In genomic region chr12:106094827-106095226, GRCm38 (mm10) we compare ENCODE assay signal across 12 mouse cellular contexts.
"Had no signal": no experiment of that assay in that cellular context is flagged by ENCODE, and none has a peak within 500 bp of the region (broad histone marks: within the 10 kb centered on the region; RNA-seq: fewer than 3 reads in every experiment).

No protein-coding gene starts in this region.

- ATAC-seq: intestine, embryonic 16.5 days; midbrain, embryonic 13.5 days had no signal

- DNase-seq: kidney, adult 2 months; kidney, postnatal 14 days; left cerebral cortex, postnatal 4 days; lung, adult 18-20 months; lung, postnatal 14 days; spleen, adult 18-20 months had no signal

- H3K9ac ChIP-seq: kidney, embryonic 15.5 days; limb, embryonic 15.5 days; midbrain, embryonic 13.5 days; neural tube, embryonic 12.5 days; stomach, embryonic 15.5 days had no signal

- H3K36me3 ChIP-seq: kidney, embryonic 15.5 days; limb, embryonic 15.5 days; midbrain, embryonic 13.5 days; neural tube, embryonic 12.5 days; stomach, embryonic 15.5 days had no signal

- H3K4me2 ChIP-seq: kidney, embryonic 15.5 days; limb, embryonic 15.5 days; midbrain, embryonic 13.5 days; neural tube, embryonic 12.5 days; stomach, embryonic 15.5 days had no signal

- H3K27me3 ChIP-seq: kidney, embryonic 15.5 days; limb, embryonic 15.5 days; midbrain, embryonic 13.5 days; neural tube, embryonic 12.5 days; stomach, embryonic 15.5 days had no signal

- H3K4me3 ChIP-seq: kidney, embryonic 15.5 days; limb, embryonic 15.5 days; midbrain, embryonic 13.5 days; neural tube, embryonic 12.5 days; stomach, embryonic 15.5 days had no signal

- H3K9me3 ChIP-seq: kidney, embryonic 15.5 days; limb, embryonic 15.5 days; midbrain, embryonic 13.5 days; neural tube, embryonic 12.5 days; stomach, embryonic 15.5 days had no signal

- H3K4me1 ChIP-seq: kidney, embryonic 15.5 days; limb, embryonic 15.5 days; midbrain, embryonic 13.5 days; stomach, embryonic 15.5 days had no signal

- H3K27ac ChIP-seq: kidney, embryonic 15.5 days; limb, embryonic 15.5 days; midbrain, embryonic 13.5 days; neural tube, embryonic 12.5 days; stomach, embryonic 15.5 days had no signal
